Mouse (Mus musculus): ENCODE data around the gene Cyp4x1.
A peak's percentile ranks its signal among the peaks of the same experiment; 100 is the strongest.

The Cyp4x1 gene

DNA sequence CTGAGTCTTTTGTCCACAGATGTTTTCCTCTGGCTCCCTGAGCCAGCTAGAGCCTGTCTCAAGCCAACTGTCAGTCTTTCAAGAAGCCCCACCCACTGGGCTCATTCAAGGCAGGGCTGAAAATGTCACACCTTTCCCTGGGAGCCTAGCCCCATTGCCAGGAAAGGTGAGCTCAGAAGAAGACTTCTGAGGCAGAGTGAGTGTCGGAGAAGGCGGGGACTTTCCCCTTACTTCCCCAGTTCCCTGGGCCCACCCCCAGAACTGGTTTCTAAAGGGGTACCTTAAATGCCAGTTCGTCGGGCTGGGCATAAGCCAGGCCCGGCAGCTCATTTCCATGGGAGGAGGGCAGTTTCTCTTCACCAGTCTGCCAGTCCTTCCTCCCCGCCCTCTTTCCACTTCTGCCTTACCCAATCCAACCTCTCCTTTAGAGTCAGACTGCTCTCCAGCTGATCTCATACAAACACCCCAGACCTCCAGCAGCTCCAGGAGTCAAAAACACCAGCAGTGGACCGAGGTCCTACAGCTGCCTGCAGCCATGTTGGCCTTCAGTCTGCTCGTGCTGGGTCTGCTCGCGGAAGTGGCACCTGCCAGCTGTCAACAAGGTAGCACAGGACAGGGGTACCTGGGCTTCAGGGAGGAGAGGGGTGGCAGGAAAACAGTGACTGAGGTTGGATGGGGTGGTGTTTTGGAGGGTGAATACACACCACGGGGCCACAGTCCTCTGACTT lies 45.3 kb downstream of the Cyp4x1 start, which contains the start of gene Pdzk1ip1:
TSS of gene Pdzk1ip1 (plus strand) at position 98 of the 728 bp plus-strand sequence.
- no peak for DNase-seq

- DNase-seq: no peak
Measured at GRCm38 (mm10) chr4:115086763-115087415, 47.2 kb downstream of the Cyp4x1 start.

DNA sequence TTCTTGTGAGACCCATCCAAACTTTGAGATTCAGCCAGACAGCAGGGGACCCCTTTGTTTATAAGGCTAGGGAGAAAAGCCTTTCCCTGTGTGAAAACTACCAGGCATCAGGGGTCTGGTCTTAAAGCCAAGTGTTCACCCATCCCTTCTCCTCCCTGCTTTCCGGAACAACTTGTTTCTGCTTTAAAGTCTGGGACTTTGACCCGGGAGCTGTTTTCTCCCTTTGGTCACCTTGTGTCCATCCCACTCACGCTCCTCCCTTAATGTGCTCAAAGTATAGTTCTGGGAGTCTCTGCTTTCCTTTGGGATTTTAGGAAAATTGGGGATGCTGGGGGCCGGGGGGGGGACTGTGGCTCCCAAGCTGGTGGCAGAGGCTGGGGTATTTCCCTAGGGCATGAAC lies 47.8 kb downstream of the Cyp4x1 start:
- DNase-seq: no peak

- DNase-seq: peak; percentile 69
Measured at GRCm38 (mm10) chr4:115085522-115086095, 48.5 kb downstream of the Cyp4x1 start.

DNA sequence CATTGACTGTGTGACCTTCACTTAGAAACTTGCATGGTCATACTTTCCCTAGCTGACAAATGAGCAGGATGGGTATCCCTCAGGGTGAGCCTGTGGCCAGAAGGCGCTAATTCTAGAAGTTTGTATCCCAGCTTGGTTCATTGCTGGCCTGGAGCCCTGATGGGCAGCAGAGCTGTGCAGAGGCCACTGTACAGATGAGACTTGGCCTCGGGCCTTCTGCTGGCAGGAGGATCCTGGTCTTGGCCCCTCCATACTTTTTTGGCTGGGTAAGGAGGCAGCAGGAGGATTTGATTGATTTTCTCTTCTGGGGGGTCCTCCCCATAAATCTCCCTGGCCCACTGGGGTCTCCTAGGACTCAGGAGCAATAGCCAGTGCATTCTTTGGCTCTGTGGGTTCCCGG lies 51.0 kb downstream of the Cyp4x1 start:
- no peak for DNase-seq

- no peak for DNase-seq
Measured at GRCm38 (mm10) chr4:115079821-115080349, 54.2 kb downstream of the Cyp4x1 start.

- DNase-seq: peak; percentile 77
Measured at GRCm38 (mm10) chr4:115078892-115079820, 54.9 kb downstream of the Cyp4x1 start.

DNA sequence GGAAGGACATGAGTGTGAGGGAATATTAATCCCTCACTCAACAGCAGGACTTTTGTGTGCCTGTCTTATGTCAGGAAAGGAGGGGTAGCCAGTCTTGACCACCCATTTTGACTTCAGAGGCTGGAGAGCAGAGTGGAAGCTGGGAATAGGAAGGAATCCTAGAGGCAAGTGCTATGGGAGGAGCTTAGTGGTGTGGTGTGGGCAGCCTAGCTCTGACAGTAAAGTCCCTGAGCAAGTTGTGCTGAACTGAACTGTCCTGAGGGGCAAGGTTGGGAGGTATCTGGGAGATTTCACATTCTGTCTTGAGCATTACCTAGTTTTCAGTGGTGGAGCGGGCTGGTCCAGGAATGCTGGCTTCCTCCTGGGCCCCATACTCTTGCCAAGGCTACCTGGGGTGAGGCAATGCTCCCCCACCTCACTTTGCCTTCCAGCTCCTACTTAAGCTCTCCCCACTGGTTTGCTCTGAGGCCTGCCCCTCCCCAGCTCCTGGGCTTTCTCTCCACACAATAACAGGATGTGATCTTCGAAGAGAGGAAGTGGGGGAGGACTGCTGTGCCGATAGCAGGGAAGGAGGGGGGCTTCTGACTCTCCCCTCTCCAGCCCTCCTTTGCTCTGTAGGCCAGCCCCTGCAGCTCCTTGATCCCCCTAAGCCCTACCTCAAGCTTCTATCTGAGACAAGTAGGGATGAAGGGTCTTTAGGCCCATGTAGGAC lies 58.7 kb downstream of the Cyp4x1 start:
- no peak for DNase-seq

- no peak for DNase-seq
Measured at GRCm38 (mm10) chr4:115074789-115075188, 59.3 kb downstream of the Cyp4x1 start.

DNA sequence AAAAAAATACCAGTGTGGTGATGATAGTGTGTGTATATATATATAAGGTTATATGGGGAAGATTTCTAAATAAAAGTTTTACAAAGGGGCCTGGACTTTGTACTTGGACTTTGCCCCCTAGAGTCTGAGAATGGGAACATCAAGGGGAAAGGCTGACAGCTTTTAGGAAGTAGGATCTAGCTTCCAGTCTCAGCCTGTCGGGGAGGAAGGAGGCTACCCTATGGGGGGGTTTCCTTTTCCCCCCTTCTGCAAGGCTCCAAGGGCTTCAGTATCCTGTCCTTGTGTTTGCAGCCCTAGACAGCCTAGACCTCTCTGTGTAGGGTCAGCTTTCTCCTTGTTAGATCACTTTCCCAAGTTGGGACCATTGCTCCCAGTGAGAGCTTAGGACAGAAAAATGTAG lies 62.4 kb downstream of the Cyp4x1 start:
- no peak for DNase-seq

DNA sequence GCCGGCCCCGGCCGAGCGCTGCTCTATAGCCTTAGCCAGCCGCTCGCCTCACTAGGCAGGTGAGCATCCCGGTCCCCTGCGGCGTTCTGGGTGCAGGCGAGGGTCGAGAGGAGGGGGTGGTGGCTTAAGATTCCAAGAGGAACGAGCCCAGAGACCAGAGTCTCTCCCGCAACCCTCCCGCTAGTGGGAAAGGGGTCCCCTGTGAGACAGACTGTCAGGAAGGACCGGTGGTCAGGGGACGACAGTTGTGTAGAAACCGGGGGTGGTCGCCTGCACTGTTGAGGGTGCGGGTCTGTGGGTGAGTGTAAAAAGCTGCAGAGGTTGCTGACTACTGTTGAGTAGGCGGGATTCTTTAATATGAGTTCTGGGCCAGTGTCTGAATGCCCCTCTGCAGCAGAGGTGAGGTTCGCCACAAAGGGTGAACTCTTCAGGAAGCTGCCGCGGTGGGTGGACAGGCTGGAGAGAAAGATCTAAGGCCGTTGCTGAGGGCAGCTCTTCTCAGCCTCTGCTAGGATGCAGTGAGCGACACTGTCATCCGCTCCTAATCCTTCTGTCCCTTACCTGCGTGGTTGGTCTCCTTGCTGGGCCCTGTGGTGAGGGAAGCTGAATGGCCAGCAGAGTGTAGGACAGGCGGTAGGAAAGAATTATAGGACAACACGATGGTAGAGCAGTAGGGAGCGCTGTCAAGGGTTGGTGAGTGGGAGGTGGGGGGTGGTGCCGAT lies 70.4 kb downstream of the Cyp4x1 start:
- DNase-seq: peak; percentile 10

DNA sequence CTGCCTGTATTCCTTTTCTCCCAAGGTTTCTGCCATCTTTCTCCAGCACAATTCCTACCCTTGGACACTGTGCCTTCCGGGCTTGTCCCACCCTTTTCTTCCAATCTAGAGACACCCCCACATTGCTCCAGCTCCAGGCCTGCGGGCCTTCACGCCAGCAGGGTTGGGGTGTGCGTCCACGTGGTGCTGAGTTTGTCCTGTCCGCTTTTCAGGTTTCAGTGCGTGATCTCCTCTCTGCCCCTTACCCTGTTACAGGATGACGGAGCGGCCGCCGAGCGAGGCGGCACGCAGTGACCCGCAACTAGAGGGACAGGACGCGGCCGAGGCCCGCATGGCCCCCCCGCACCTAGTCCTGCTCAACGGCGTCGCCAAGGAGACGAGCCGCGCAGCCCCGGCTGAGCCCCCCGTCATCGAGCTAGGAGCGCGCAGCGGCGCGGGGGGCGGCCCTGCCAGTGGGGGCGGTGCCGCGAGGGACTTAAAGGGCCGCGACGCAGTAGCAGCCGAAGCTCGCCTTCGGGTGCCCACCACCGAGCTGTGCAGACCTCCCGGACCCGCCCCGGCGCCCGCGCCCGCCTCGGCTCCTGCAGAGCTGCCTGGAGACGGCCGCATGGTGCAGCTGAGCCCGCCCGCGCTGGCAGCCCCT lies 71.1 kb downstream of the Cyp4x1 start:
- DNase-seq: peak; percentile 77

DNA sequence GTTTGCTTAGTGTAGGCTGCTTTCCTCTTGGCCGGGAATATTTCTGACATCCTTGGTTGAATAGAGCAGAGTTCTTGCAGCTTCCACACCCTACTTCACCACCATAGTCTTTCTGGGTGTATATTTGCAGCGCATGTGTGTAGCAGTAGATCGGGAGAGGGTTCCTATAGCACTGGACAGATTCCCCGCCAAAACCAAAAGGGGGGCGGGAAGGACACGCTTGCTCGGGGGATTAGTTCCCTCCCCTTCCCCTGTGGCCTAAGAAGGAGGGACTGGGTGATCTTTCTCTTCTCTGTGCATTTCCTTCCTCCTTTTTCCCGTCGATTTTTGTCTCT lies 71.6 kb downstream of the Cyp4x1 start:
- DNase-seq: peak; percentile 22

DNA sequence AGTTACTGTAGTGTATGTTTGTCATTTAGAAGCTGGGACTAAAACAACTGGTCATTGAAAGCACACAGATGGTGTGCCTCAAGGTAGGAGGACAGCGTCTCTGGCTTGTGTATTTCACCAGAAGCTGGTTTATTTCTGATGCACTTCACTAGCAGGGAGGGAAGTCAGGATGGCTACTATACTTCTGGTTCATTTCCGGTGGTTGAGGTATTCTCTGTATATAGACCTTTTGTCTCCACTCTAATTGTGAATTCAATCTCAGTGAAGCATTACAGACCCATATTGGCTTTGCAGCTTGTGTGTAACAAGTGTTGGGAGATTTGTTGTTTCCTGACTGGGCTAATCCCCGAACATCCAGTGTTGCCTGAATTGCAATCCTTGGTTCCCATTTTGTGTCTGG lies 73.3 kb downstream of the Cyp4x1 start:
- no peak for DNase-seq

GRCm38 (mm10) chr4:115059871-115060270 lies 74.2 kb downstream of the Cyp4x1 start:
- DNase-seq: peak; percentile 20

- DNase-seq: peak; percentile 30
Measured at GRCm38 (mm10) chr4:115058871-115059590, 75.0 kb downstream of the Cyp4x1 start.

DNA sequence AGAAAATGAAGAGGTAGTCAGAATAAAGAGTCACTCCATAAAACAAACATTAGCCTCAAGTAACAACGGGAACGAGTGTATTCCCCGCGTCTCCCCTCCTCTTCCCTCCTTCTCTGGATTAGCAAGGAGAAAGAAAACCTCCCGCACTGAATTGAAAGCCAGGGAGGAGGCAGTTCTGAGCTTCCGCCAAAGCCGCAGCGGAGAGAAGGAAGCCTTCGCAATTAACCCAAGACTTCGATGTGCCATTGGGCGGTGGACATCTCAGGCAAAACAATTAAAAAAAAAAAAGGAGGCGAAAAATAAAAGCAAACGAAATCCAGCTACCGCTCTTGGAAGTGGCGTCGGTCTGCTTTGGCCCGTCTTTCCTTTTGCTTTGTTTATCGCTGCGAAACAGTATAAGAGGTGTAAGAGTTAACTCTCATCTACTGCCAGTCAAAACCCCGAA lies 75.7 kb downstream of the Cyp4x1 start:
- DNase-seq: peak; percentile 43

- DNase-seq: peak; percentile 50
Measured at GRCm38 (mm10) chr4:115057674-115058316, 76.3 kb downstream of the Cyp4x1 start.

DNA sequence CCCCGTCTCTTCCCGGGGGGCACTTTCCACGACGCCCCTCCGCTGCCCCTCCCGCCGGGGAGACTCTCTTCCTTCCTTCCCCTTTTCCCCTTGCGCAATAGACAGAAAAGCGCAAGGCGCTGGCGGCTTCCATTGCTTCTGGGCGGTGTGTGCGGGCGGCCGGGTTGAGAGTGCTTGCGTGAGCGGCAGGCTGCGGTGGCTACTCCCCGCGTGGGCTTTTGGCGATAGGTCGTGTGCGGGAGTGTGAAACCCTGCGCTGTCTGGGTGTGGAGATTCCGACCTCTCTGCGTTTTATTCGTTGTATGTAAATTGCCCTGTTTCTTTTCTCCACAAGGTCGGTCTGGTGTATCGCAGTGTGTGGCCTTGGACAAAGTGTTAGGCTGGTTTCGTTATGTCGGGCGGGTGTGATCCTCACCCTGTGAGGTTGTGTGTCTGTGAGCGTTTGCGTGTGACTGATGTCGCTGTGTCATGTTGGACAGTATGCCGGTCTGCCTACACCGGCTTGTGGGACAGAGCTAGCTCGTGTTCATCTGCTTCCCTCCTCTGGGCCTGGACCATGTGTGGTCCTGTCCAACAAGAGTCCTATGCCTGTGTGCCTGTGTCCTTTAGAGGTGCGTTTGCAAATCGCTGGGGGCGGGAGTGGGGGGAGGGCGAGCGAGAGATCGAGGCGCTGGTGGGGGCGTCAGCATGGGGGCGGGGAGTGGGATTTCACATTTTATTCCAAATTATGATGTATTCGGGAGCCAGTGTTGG lies 77.0 kb downstream of the Cyp4x1 start:
- DNase-seq: peak; percentile 55
